In the genomic region with DNA sequence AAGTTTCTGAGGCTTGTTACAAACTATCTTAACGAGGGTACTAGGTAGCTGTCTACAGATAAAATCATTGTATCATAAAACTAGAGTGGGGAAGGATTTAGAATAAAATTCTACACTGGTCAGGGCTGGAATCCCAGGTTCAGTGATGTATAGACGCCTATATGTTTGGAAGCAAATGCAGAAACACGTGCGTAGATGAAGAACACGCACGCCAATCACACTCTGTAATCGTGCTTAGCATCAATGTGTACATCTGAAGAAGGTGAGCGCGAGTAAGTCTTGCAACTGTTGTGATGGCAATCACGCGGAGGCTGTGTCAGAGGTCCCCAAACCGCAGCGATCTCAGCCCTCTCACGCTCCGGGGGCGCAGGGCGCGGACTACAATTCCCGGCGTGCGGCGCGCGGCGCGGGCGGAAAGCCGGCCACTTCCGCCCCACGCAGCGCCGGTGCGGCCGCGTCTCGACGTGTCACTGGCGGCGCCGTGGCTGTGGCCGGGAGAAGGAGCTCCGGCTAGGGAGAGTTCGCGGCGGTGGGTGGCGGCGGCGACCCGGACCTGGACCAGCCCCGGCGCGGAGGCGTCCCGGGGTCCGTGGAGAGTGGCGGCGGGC, we compare ENCODE assay signal across 7 mouse cellular contexts. TPM values are rescaled to one million over a fixed set of nuclear protein-coding genes. Genes with fewer than 3 reads are reported as not detected.
DNase-seq lines count a peak whose midpoint lies in the region; ATAC-seq lines count a peak whose summit lies in the region.

TSS of gene Clint1 (plus strand) at position 536 of the 608 bp plus-strand sequence.

- peak; percentile 84 for ATAC-seq in limb, embryonic 11.5 days (ENCODE audit: insufficient number of reproducible peaks, low FRiP score, low TSS enrichment, low read depth)
- ATAC-seq in midbrain, embryonic 14.5 days (ENCODE audit: low FRiP score, low TSS enrichment): peak; percentile 94

- peaks cover 31% of the 10 kb centered on the region for H3K36me3 ChIP-seq in embryonic facial prominence, embryonic 10.5 days (replicated peaks)
- H3K36me3 ChIP-seq in limb, embryonic 11.5 days (ENCODE audit: control insufficient read depth, insufficient read depth, low read length): no peaks in the 10 kb centered on the region
- H3K36me3 ChIP-seq in midbrain, embryonic 14.5 days (ENCODE audit: control insufficient read depth, insufficient read depth, low read length): peaks cover 12% of the 10 kb centered on the region

- peak within 1 kb of the TSS; percentile 46 for H3K4me2 ChIP-seq in limb, embryonic 11.5 days (ENCODE audit: low read depth, severe bottlenecking)
- H3K4me2 ChIP-seq in midbrain, embryonic 14.5 days (ENCODE audit: low read length): peak within 1 kb of the TSS; percentile 83

- DNase-seq in adrenal gland, postnatal 10 days: peak; percentile 91
- DNase-seq in embryonic facial prominence, embryonic 10.5 days (ENCODE audit: low spot score): peak; percentile 88
- peak; percentile 98 for DNase-seq in heart, adult 11 months
- DNase-seq in kidney, adult 18-20 months: peak; percentile 86
- DNase-seq in limb, embryonic 11.5 days (ENCODE audit: low spot score): peak; percentile 89
- DNase-seq in midbrain, embryonic 14.5 days: peak; percentile 94
- DNase-seq in spleen, adult 18-20 months: peak; percentile 75 to 83

- H3K9ac ChIP-seq in limb, embryonic 11.5 days (ENCODE audit: low read length): peak within 1 kb of the TSS; percentile 95
- H3K9ac ChIP-seq in midbrain, embryonic 14.5 days (replicated peaks; ENCODE audit: low read length): peak within 1 kb of the TSS; percentile 88

- H3K4me3 ChIP-seq in embryonic facial prominence, embryonic 10.5 days: peak within 1 kb of the TSS; percentile 99
- peak within 1 kb of the TSS; percentile 96 for H3K4me3 ChIP-seq in limb, embryonic 11.5 days (ENCODE audit: low read depth, low read length)
- H3K4me3 ChIP-seq in midbrain, embryonic 14.5 days (replicated peaks; ENCODE audit: low read depth, low read length): peak within 1 kb of the TSS; percentile 98

- H3K9me3 ChIP-seq in embryonic facial prominence, embryonic 10.5 days: no peaks in the 10 kb centered on the region
- no peaks in the 10 kb centered on the region for H3K9me3 ChIP-seq in limb, embryonic 11.5 days (ENCODE audit: control insufficient read depth, low read length)
- H3K9me3 ChIP-seq in midbrain, embryonic 14.5 days (ENCODE audit: control insufficient read depth, low read length): no peaks in the 10 kb centered on the region

- no peaks in the 10 kb centered on the region for H3K27me3 ChIP-seq in embryonic facial prominence, embryonic 10.5 days (replicated peaks; ENCODE audit: low read depth, poor library complexity, severe bottlenecking)
- no peaks in the 10 kb centered on the region for H3K27me3 ChIP-seq in limb, embryonic 11.5 days (ENCODE audit: control insufficient read depth, insufficient read depth, low read length)
- no peaks in the 10 kb centered on the region for H3K27me3 ChIP-seq in midbrain, embryonic 14.5 days (ENCODE audit: control insufficient read depth, insufficient read depth, low read length)

- peak within 1 kb of the TSS; percentile 96 for H3K27ac ChIP-seq in embryonic facial prominence, embryonic 10.5 days (replicated peaks)
- H3K27ac ChIP-seq in limb, embryonic 11.5 days (replicated peaks; ENCODE audit: low read depth, low read length): peak within 1 kb of the TSS; percentile 63
- H3K27ac ChIP-seq in midbrain, embryonic 14.5 days (replicated peaks; ENCODE audit: low read depth, low read length): peak within 1 kb of the TSS; percentile 79

- H3K4me1 ChIP-seq in embryonic facial prominence, embryonic 10.5 days: peaks cover 38% of the 10 kb centered on the region
- peaks cover 5% of the 10 kb centered on the region; the same call in 1 of the 2 replicates for H3K4me1 ChIP-seq in limb, embryonic 11.5 days (ENCODE audit: control insufficient read depth, insufficient read depth, low read length)
- H3K4me1 ChIP-seq in midbrain, embryonic 14.5 days (ENCODE audit: control insufficient read depth, insufficient read depth, low read length): peaks cover 15% of the 10 kb centered on the region; the same call in 1 of the 2 replicates

- under 1% methylated on average over 57 of the region's 57 CpGs for WGBS in embryonic facial prominence, embryonic 10.5 days
- under 1% methylated on average over 56 of the region's 57 CpGs for WGBS in limb, embryonic 11.5 days
- 1% methylated on average over 57 of the region's 57 CpGs for WGBS in midbrain, embryonic 14.5 days

RNA-seq across cellular contexts. Expression of gene Clint1, which starts in this region (rescaled TPM):
- 10 to 100 TPM; 59.8 to 64.5 TPM for total RNA-seq in adrenal gland, postnatal 10 days (2021)
- polyA plus RNA-seq in embryonic facial prominence, embryonic 10.5 days (2016; fragmentation: Nextera tagmentation; extraction: Ambion mirVana): 63.7 and 67.8 TPM in 2 replicates
- polyA plus RNA-seq in limb, embryonic 11.5 days (2014; fragmentation: Nextera tagmentation; extraction: Ambion mirVana): 77.6 and 81.0 TPM in 2 replicates
- 42.7 and 45.5 TPM in 2 replicates for polyA plus RNA-seq in midbrain, embryonic 14.5 days (2014; fragmentation: Nextera tagmentation; extraction: Ambion mirVana)

Comparison
In these comparisons a context has a peak if more than half of its experiments do, and no peak if none do; other contexts are left out.
1. Peak in every context shown above with its lines: DNase-seq, ATAC-seq, H3K4me3 ChIP-seq and H3K27ac ChIP-seq.